22 mouse cellular contexts compared by ENCODE assay signal in genomic region chr6:84441721-84442480, GRCm38 (mm10).
DNase-seq lines count a peak whose midpoint lies in the region; ATAC-seq and TF ChIP-seq lines count a peak whose summit lies in the region.
"Had no signal": no experiment of that assay in that cellular context is flagged by ENCODE, and none has a peak within 500 bp of the region (broad histone marks: within the 10 kb centered on the region; RNA-seq: fewer than 3 reads in every experiment).

No protein-coding gene starts in this region.

- no peak for DNase-seq in frontal cortex, adult 2 months (ENCODE audit: extremely low spot score in 1 of 2, low spot score in 1 of 2)
- DNase-seq in left cerebral cortex, adult 2 months (ENCODE audit: extremely low spot score in 1 of 2, low spot score in 2 of 2), result no peak
- DNase-seq in left cerebral cortex, postnatal 10 days (ENCODE audit: extremely low spot score in 1 of 2, low spot score in 2 of 2), result no peak
- DNase-seq in brain, embryonic 14.5 days (ENCODE audit: low read depth), result peak; percentile 19
- DNase-seq in limb, embryonic 14.5 days (ENCODE audit: low spot score), result no peak
- no peak for DNase-seq in kidney, postnatal 10 days
- no peak for DNase-seq in hindbrain, postnatal 0 days (ENCODE audit: low spot score)
- DNase-seq: adrenal gland, postnatal 10 days; cerebellum, adult 2 months; cerebellum, postnatal 10 days; gastrocnemius, adult 2 months; gastrocnemius, postnatal 25 days had no signal

- H3K4me1 ChIP-seq in limb, embryonic 14.5 days (ENCODE audit: control insufficient read depth, insufficient read depth, low read length), result peaks cover 8% of the 10 kb centered on the region
- H3K4me1 ChIP-seq in hindbrain, postnatal 0 days (ENCODE audit: insufficient read depth, low read length), result no peaks in the 10 kb centered on the region
- H3K4me1 ChIP-seq: embryonic facial prominence, embryonic 15.5 days; forebrain, embryonic 10.5 days; heart, embryonic 15.5 days; hindbrain, embryonic 10.5 days; hindbrain, embryonic 15.5 days had no signal

- no peak for TF ChIP-seq POLR2A in brain, embryonic 14.5 days (IDR thresholded peaks at IDR 0.05; ENCODE audit: borderline replicate concordance, extremely low read depth, insufficient read depth, insufficient read length, poor library complexity, severe bottlenecking)
- TF ChIP-seq POLR2A in limb, embryonic 14.5 days (IDR thresholded peaks at IDR 0.05; ENCODE audit: borderline replicate concordance, extremely low read depth, insufficient read depth, insufficient read length), result no peak

- H3K27ac ChIP-seq in left cerebral cortex, adult 2 months, result peak overlapping the region; percentile 73
- H3K27ac ChIP-seq in limb, embryonic 14.5 days (replicated peaks; ENCODE audit: low read depth, low read length), result peak overlapping the region; percentile 27; the same call in 1 of the 2 replicates
- H3K27ac ChIP-seq in hindbrain, postnatal 0 days, result no peak overlapping the region
- H3K27ac ChIP-seq: embryonic facial prominence, embryonic 15.5 days; forebrain, embryonic 10.5 days; gastrocnemius, adult 2 months; heart, embryonic 15.5 days; hindbrain, embryonic 10.5 days; hindbrain, embryonic 15.5 days had no signal

- H3K4me2 ChIP-seq in limb, embryonic 14.5 days (replicated peaks; ENCODE audit: low read depth, low read length, severe bottlenecking), result no peak overlapping the region
- H3K4me2 ChIP-seq in hindbrain, postnatal 0 days (ENCODE audit: low read depth, low read length), result no peak overlapping the region
- H3K4me2 ChIP-seq: embryonic facial prominence, embryonic 15.5 days; heart, embryonic 11.5 days; heart, embryonic 15.5 days; hindbrain, embryonic 15.5 days had no signal

- peak; percentile 15; the same call in 1 of the 2 replicates for ATAC-seq in frontal cortex, adult (ENCODE audit: low TSS enrichment)
- ATAC-seq in limb, embryonic 14.5 days (ENCODE audit: low FRiP score, low read depth), result peak; percentile 55
- ATAC-seq in hindbrain, postnatal 0 days, result no peak
- ATAC-seq: forebrain, embryonic 16.5 days; inflammation-experienced regulatory T-cells, adult 6 months had no signal

- no peak for TF ChIP-seq CTCF in left cerebral cortex, adult 2 months (IDR thresholded peaks at IDR 0.05)
- no peak for TF ChIP-seq CTCF in brain, embryonic 14.5 days (IDR thresholded peaks at IDR 0.05; ENCODE audit: borderline replicate concordance, extremely low read depth, insufficient read depth, insufficient read length)
- no peak for TF ChIP-seq CTCF in hindbrain, postnatal 0 days (IDR thresholded peaks at IDR 0.05; ENCODE audit: low read depth)

- intact Hi-C loops in left cerebral cortex, adult 2 months (cut with DNase I), result no loop called here
- intact Hi-C loops in left cerebral cortex, postnatal 10 days (cut with DNase I), result no loop called here

- H3K27me3 ChIP-seq in limb, embryonic 14.5 days (ENCODE audit: control insufficient read depth, insufficient read depth, low read length), result no peaks in the 10 kb centered on the region
- H3K27me3 ChIP-seq in hindbrain, postnatal 0 days (ENCODE audit: insufficient read depth, low read length), result no peaks in the 10 kb centered on the region
- H3K27me3 ChIP-seq: embryonic facial prominence, embryonic 15.5 days; hindbrain, embryonic 15.5 days had no signal

- WGBS in limb, embryonic 14.5 days, result 37% methylated on average over 5 of the region's 5 CpGs
- 63% methylated on average over 5 of the region's 5 CpGs for WGBS in hindbrain, postnatal 0 days

- H3K36me3 ChIP-seq in limb, embryonic 14.5 days (ENCODE audit: control insufficient read depth, insufficient read depth, low read length), result no peaks in the 10 kb centered on the region
- H3K36me3 ChIP-seq in hindbrain, postnatal 0 days (ENCODE audit: insufficient read depth, low read length), result no peaks in the 10 kb centered on the region
- H3K36me3 ChIP-seq: embryonic facial prominence, embryonic 15.5 days; forebrain, embryonic 10.5 days; heart, embryonic 15.5 days; hindbrain, embryonic 10.5 days; hindbrain, embryonic 15.5 days had no signal

- no peak overlapping the region for H3K4me3 ChIP-seq in left cerebral cortex, adult 2 months
- H3K4me3 ChIP-seq in limb, embryonic 14.5 days (replicated peaks; ENCODE audit: low read length), result no peak overlapping the region
- H3K4me3 ChIP-seq in hindbrain, postnatal 0 days (ENCODE audit: low read length), result no peak overlapping the region
- H3K4me3 ChIP-seq: embryonic facial prominence, embryonic 15.5 days; erythroblast, embryonic 14.5 days; forebrain, embryonic 10.5 days; gastrocnemius, adult 2 months; heart, embryonic 15.5 days; hindbrain, embryonic 10.5 days; hindbrain, embryonic 15.5 days had no signal

- H3K9me3 ChIP-seq in limb, embryonic 14.5 days (ENCODE audit: control insufficient read depth, low read length), result no peaks in the 10 kb centered on the region
- no peaks in the 10 kb centered on the region for H3K9me3 ChIP-seq in hindbrain, postnatal 0 days (ENCODE audit: low read length)
- H3K9me3 ChIP-seq: forebrain, embryonic 10.5 days; heart, embryonic 15.5 days; hindbrain, embryonic 10.5 days; hindbrain, embryonic 15.5 days had no signal

- H3K9ac ChIP-seq in limb, embryonic 14.5 days (ENCODE audit: low read depth, low read length, severe bottlenecking), result no peak overlapping the region
- no peak overlapping the region for H3K9ac ChIP-seq in hindbrain, postnatal 0 days (replicated peaks; ENCODE audit: low read length)
- H3K9ac ChIP-seq: embryonic facial prominence, embryonic 15.5 days; heart, embryonic 15.5 days; hindbrain, embryonic 15.5 days had no signal
